ENCODE assay signal across 9 mouse cellular contexts in genomic region chr19:38124401-38125218, GRCm38 (mm10). TPM values are rescaled to one million over a fixed set of nuclear protein-coding genes. Genes with fewer than 3 reads are reported as not detected.
DNase-seq lines count a peak whose midpoint lies in the region; ATAC-seq lines count a peak whose summit lies in the region.
"Had no signal": no experiment of that assay in that cellular context is flagged by ENCODE, and none has a peak within 500 bp of the region (broad histone marks: within the 10 kb centered on the region; RNA-seq: fewer than 3 reads in every experiment).

No protein-coding gene starts in this region.

- WGBS in kidney, embryonic 16.5 days: 2% methylated on average over 47 of the region's 77 CpGs
- 2% methylated on average over 75 of the region's 77 CpGs for WGBS in embryonic facial prominence, embryonic 10.5 days

- peaks cover 11% of the 10 kb centered on the region; the same call in 1 of the 2 replicates for H3K4me1 ChIP-seq in kidney, embryonic 16.5 days (ENCODE audit: insufficient read depth, low read length)
- peaks cover 11% of the 10 kb centered on the region for H3K4me1 ChIP-seq in embryonic facial prominence, embryonic 10.5 days

- H3K4me3 ChIP-seq in kidney, embryonic 16.5 days (ENCODE audit: low read length): peak overlapping the region; percentile 58
- H3K4me3 ChIP-seq in embryonic facial prominence, embryonic 10.5 days: peak overlapping the region; percentile 71

- H3K9ac ChIP-seq in kidney, embryonic 16.5 days (replicated peaks; ENCODE audit: low read length): peak overlapping the region; percentile 67

- no peak overlapping the region for H3K27ac ChIP-seq in kidney, embryonic 16.5 days (ENCODE audit: low read length)
- peak overlapping the region; percentile 83 for H3K27ac ChIP-seq in embryonic facial prominence, embryonic 10.5 days (replicated peaks)

- peak overlapping the region; percentile 98 for H3K4me2 ChIP-seq in kidney, embryonic 16.5 days (replicated peaks; ENCODE audit: low read depth, low read length)

- no peaks in the 10 kb centered on the region for H3K9me3 ChIP-seq in kidney, embryonic 16.5 days (ENCODE audit: low read length)
- H3K9me3 ChIP-seq in embryonic facial prominence, embryonic 10.5 days: no peaks in the 10 kb centered on the region
- H3K9me3 ChIP-seq: G1E had no signal

- peak; percentile 70; the same call in 1 of the 2 replicates for ATAC-seq in kidney, embryonic 16.5 days (ENCODE audit: low FRiP score, low TSS enrichment)
- ATAC-seq in inflammation-experienced regulatory T-cells, adult 6 months: no peak

- no peaks in the 10 kb centered on the region for H3K36me3 ChIP-seq in kidney, embryonic 16.5 days (ENCODE audit: insufficient read depth, low read length)
- no peaks in the 10 kb centered on the region for H3K36me3 ChIP-seq in embryonic facial prominence, embryonic 10.5 days (replicated peaks)
- H3K36me3 ChIP-seq: G1E had no signal

- no peak for DNase-seq in kidney, adult 11 months
- peak; percentile 66 for DNase-seq in embryonic facial prominence, embryonic 10.5 days (ENCODE audit: low spot score)
- peak; percentile 5 for DNase-seq in heart, adult 8-10 months (ENCODE audit: low spot score)
- peak; percentile 6 for DNase-seq in kidney, postnatal 14 days
- DNase-seq in lung, postnatal 14 days: peak; percentile 16
- DNase-seq in right cerebral cortex, postnatal 14 days: peak; percentile 29

- peaks cover 34% of the 10 kb centered on the region for H3K27me3 ChIP-seq in kidney, embryonic 16.5 days (ENCODE audit: insufficient read depth, low read length)
- peaks cover 54% of the 10 kb centered on the region for H3K27me3 ChIP-seq in embryonic facial prominence, embryonic 10.5 days (replicated peaks; ENCODE audit: low read depth, poor library complexity, severe bottlenecking)

RNA-seq across cellular contexts. Expression of gene Rbp4, which starts 0.5 kb away (rescaled TPM):
- polyA plus RNA-seq in kidney, embryonic 16.5 days (2015; fragmentation: Nextera tagmentation; extraction: Ambion mirVana): 5.0 and 9.1 TPM in 2 replicates
- 1.0 and 2.3 TPM in 2 replicates for polyA plus RNA-seq in embryonic facial prominence, embryonic 10.5 days (2016; fragmentation: Nextera tagmentation; extraction: Ambion mirVana)
- 1 to 10 TPM; 1.9 to 2.4 (median 2.2) TPM for total RNA-seq in heart, adult 8-10 months (2022)
- polyA plus RNA-seq in inflammation-experienced regulatory T-cells, adult 6 months (2017; shearing (Covaris generic)): not detected
- total RNA-seq: G1E had no signal
- polyA plus RNA-seq: G1E had no signal

RNA-seq across cellular contexts. Expression of gene Pde6c, which starts 8.0 kb away (rescaled TPM):
- 0.10 TPM in 1 of 2 replicates, not detected in the other for polyA plus RNA-seq in kidney, embryonic 16.5 days (2015; fragmentation: Nextera tagmentation; extraction: Ambion mirVana)
- polyA plus RNA-seq in embryonic facial prominence, embryonic 10.5 days (2016; fragmentation: Nextera tagmentation; extraction: Ambion mirVana): not detected in 2 replicates
- total RNA-seq in heart, adult 8-10 months (2022): not detected
- polyA plus RNA-seq in inflammation-experienced regulatory T-cells, adult 6 months (2017; shearing (Covaris generic)): not detected
- total RNA-seq: G1E had no signal
- polyA plus RNA-seq: G1E had no signal

RNA-seq across cellular contexts. Expression of gene Ffar4, which starts 27.7 kb away (rescaled TPM):
- 1.3 and 1.4 TPM in 2 replicates for polyA plus RNA-seq in kidney, embryonic 16.5 days (2015; fragmentation: Nextera tagmentation; extraction: Ambion mirVana)
- polyA plus RNA-seq in embryonic facial prominence, embryonic 10.5 days (2016; fragmentation: Nextera tagmentation; extraction: Ambion mirVana): 0.28 TPM in 1 of 2 replicates, not detected in the other
- total RNA-seq in heart, adult 8-10 months (2022): not detected
- polyA plus RNA-seq in inflammation-experienced regulatory T-cells, adult 6 months (2017; shearing (Covaris generic)): under 1 TPM in 2 of 3 experiments, not detected in 1; 0.32 to 0.42 TPM
- total RNA-seq: G1E had no signal
- polyA plus RNA-seq: G1E had no signal
